Mouse (Mus musculus) midbrain, embryonic 11.5 days (tissue): ENCODE data around the gene Sv2b. TPM values are rescaled to one million over a fixed set of nuclear protein-coding genes. Genes with fewer than 3 reads are reported as not detected.
"Not testable (repeated sequence)": the region's sequence is repeated elsewhere in the genome, so short reads cannot be mapped to it uniquely, and the experiment has no call there.

Experiments used
- ATAC-seq: fragments of 200-750 bp; cut with Nextera tagmentation; 2 replicates; pipeline ENCODE4 v1.8.0; 2017; ENCODE audit warnings: moderate TSS enrichment, moderate library complexity; ENCODE audit not compliant: low FRiP score
- DNase-seq: peaks from one replicate; pipeline ENCODE4 v3.0.0; 2015; ENCODE audit warnings: low spot score; ENCODE audit errors: missing footprints
- H3K27ac ChIP-seq: fragments of 300-500 bp; sonication (generic); 2 replicates; pipeline ENCODE4 v1.5.1; 2014; ENCODE audit warnings: low read depth, low read length
- H3K27me3 ChIP-seq: fragments of 300-500 bp; sonication (generic); 2 replicates; pipeline ENCODE4 v1.6.1; 2014; ENCODE audit warnings: mild to moderate bottlenecking, low read length, moderate library complexity, mixed read lengths; ENCODE audit not compliant: control insufficient read depth, insufficient read depth
- H3K36me3 ChIP-seq: fragments of 300-500 bp; sonication (generic); 2 replicates; pipeline ENCODE4 v1.6.1; 2014; ENCODE audit warnings: mild to moderate bottlenecking, low read length, moderate library complexity, mixed read lengths; ENCODE audit not compliant: control insufficient read depth, insufficient read depth
- H3K4me1 ChIP-seq: fragments of 300-500 bp; sonication (generic); 2 replicates; pipeline ENCODE4 v1.6.1; 2014; ENCODE audit warnings: low read length; ENCODE audit not compliant: control insufficient read depth, insufficient read depth
- H3K4me2 ChIP-seq: fragments of 300-500 bp; sonication (generic); 2 replicates; pipeline ENCODE4 v1.6.1; 2014; ENCODE audit warnings: mild to moderate bottlenecking, moderate library complexity
- H3K4me3 ChIP-seq: fragments of 300-500 bp; sonication (generic); 2 replicates; pipeline ENCODE4 v1.5.1; 2014; ENCODE audit warnings: low read depth, low read length
- H3K9ac ChIP-seq: fragments of 300-500 bp; sonication (generic); 2 replicates; pipeline ENCODE4 v1.6.1; 2014; ENCODE audit warnings: low read length
- H3K9me3 ChIP-seq: fragments of 300-500 bp; sonication (generic); 2 replicates; pipeline ENCODE4 v1.6.1; 2016; ENCODE audit warnings: low read length; ENCODE audit not compliant: control insufficient read depth
- WGBS: fragments of 180-500 bp; shearing (Covaris S2); extraction: QIAGEN DNeasy Blood & Tissue Kit; methylation state at CpG from one replicate; pipeline ENCODE4 v1.1.7; 2014; 5-methylcytosine and 5-hydroxymethylcytosine counted together
- polyA plus RNA-seq: library from polyadenylated mRNA; unstranded; fragments of >200 nt; fragmentation: Nextera tagmentation; extraction: Ambion mirVana; gene quantifications from 2 replicates; pipeline ENCODE4 v1.2.1, GENCODE M21; 2014

Sv2b gene
- polyA plus RNA-seq, 1 experiment from 2014 or later = 1.8 TPM

DNA sequence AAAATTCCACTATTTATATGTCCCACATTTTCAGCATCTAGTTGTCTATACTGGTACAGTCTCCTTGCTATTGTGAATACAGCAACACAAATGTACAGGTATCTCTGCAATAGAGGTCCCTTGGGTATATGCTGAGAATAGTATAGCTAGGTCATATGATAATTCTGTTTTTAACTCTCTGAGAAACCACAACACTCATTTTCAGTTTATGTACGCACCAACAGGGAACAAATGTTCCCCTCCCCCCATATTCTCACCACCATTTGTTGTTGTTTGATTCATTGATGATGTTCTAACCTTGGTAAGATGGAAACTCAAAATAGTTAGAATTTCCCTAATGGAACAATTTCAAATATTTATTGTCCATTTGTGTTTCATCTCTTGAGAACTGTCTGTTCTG, 16.2 kb upstream of the Sv2b start:
- Histone ChIP-seq H3K4me1 (no peaks in the 10 kb centered on the region; the same call in none of the 2 replicates), H3K27ac (no peak overlapping the region), H3K4me2 (no peak overlapping the region), H3K27me3 (no peaks in the 10 kb centered on the region), H3K4me3 (no peak overlapping the region), H3K36me3 (no peaks in the 10 kb centered on the region), H3K9me3 (no peaks in the 10 kb centered on the region), H3K9ac (no peak overlapping the region)
- ATAC-seq (no peak), DNase-seq (no peak)
- WGBS = 88% methylated on average over 1 of the region's 1 CpGs

DNA sequence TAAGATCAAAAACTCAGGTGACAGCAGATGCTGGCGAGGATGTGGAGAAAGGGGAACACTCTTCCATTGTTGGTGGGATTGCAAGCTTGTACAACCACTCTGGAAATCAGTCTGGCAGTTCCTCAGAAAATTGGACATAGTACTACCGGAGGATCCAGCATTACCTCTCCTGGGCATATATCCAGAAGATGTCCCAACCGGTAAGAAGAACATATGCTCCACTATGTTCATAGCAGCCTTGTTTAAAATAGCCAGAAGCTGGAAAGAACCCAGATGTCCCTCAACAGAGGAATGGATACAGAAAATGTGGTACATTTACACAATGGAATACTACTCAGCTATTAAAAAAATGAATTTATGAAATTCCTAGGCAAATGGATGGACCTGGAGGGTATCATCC, 13.7 kb upstream of the Sv2b start:
- DNase-seq, H3K27me3 ChIP-seq, H3K4me3 ChIP-seq, H3K4me2 ChIP-seq, H3K36me3 ChIP-seq, ATAC-seq, H3K27ac ChIP-seq, H3K4me1 ChIP-seq, H3K9ac ChIP-seq, H3K9me3 ChIP-seq: not testable (repeated sequence)
- 86% methylated on average over 3 of the region's 3 CpGs for WGBS

DNA sequence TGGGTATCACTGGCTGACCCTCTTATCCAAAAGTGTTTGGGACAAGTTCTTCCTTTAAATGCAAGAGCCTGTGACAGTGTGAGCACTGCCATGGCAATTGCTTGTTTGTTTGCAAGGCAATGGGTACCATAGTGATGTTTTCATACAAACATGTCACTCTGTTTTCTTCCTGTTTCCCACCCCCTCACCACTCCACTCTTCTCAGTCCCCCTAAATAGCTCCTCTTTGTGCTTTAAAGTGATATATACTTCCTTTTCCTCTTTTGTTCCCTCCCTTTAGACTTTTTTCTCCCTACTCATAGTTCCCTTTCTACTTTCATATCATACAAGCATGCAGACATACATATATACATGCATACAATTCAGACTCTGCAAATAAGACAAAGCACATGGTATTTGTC, 10.9 kb upstream of the Sv2b start:
- no peak overlapping the region for H3K4me3 ChIP-seq
- no peaks in the 10 kb centered on the region for H3K27me3 ChIP-seq
- DNase-seq = no peak
- H3K27ac ChIP-seq = no peak overlapping the region
- H3K4me2 ChIP-seq = no peak overlapping the region
- no peak overlapping the region for H3K9ac ChIP-seq
- no peak for ATAC-seq
- no peaks in the 10 kb centered on the region for H3K36me3 ChIP-seq
- no peaks in the 10 kb centered on the region for H3K9me3 ChIP-seq
- no peaks in the 10 kb centered on the region for H3K4me1 ChIP-seq

DNA sequence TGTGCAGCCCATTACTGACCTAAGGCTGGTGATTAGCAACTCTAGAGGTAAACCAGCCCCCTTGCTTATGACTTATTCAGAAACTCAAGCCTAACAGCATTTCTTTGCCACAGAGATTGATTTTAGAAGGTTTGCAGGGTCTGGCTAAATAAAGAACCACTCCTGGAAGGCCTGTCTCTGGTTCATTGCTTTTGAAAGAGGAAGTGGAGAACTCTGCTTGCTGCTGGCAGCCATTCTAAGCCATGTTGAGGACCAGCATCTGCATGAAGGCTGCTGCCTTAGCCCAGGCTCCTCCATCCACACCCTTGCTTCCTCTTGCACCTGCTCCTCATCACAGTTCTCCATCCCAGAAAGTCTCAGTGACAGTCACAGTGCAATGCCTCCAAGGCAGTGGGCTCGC, 9.3 kb upstream of the Sv2b start:
- Histone ChIP-seq H3K27me3 (no peaks in the 10 kb centered on the region), H3K9ac (no peak overlapping the region), H3K4me1 (no peaks in the 10 kb centered on the region), H3K4me3 (no peak overlapping the region), H3K9me3 (no peaks in the 10 kb centered on the region), H3K27ac (no peak overlapping the region), H3K36me3 (no peaks in the 10 kb centered on the region), H3K4me2 (no peak overlapping the region)
- WGBS = 83% methylated on average over 1 of the region's 1 CpGs
- ATAC-seq = no peak
- DNase-seq = no peak

DNA sequence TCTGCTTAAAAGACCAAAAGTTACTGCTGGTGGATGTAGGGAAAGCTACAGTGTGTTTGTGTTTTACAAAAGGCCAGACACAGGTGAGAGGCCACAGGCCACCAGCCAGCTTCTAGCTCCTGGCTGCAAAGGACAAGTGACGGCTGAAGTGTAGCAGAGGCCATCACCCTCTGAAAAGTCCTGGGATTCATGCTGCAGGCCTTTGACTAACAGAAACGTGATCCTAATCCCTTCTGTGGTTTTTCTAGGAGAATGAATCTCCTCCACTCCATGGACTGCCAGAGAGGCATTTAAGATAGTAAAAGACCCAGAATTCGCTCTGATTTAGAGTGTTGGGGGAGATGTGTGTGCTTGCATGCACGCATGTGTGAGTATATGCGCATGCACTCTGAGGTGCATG, 5.8 kb upstream of the Sv2b start:
- Histone ChIP-seq H3K9ac (no peak overlapping the region), H3K4me2 (no peak overlapping the region), H3K9me3 (no peaks in the 10 kb centered on the region), H3K4me1 (no peaks in the 10 kb centered on the region), H3K27ac (no peak overlapping the region), H3K27me3 (peaks cover 4% of the 10 kb centered on the region; the same call in 1 of the 2 replicates), H3K36me3 (no peaks in the 10 kb centered on the region), H3K4me3 (no peak overlapping the region)
- ATAC-seq = no peak
- DNase-seq = peak; percentile 66
- WGBS = 56% methylated on average over 5 of the region's 5 CpGs

DNA sequence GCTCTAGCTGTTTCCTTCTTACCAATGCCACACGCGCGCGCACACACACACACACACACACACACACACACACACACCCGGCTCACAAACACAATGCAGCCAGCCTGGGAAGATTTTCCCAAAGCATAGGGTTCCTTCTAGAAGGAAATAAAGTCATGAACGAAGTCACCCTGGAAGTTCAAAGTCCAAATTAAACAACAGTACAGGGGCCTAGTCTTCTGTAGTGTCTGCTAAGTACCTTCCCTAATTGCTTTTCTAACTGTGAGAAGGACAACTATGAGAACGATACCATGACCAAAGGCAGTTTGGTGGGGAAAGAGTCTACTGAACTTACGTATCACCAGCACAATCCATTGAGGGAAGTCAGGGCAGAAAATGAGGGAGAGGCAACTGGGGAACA, 508 bp upstream of the Sv2b start:
- Histone ChIP-seq H3K27me3 (peaks cover 34% of the 10 kb centered on the region), H3K4me1 (peaks cover 6% of the 10 kb centered on the region), H3K4me2 (no peak overlapping the region), H3K4me3 (no peak overlapping the region), H3K9ac (no peak overlapping the region), H3K27ac (no peak overlapping the region), H3K36me3 (no peaks in the 10 kb centered on the region), H3K9me3 (no peaks in the 10 kb centered on the region)
- 71% methylated on average over 8 of the region's 8 CpGs for WGBS
- DNase-seq = no peak
- ATAC-seq = no peak; the same call in 1 of the 2 replicates

DNA sequence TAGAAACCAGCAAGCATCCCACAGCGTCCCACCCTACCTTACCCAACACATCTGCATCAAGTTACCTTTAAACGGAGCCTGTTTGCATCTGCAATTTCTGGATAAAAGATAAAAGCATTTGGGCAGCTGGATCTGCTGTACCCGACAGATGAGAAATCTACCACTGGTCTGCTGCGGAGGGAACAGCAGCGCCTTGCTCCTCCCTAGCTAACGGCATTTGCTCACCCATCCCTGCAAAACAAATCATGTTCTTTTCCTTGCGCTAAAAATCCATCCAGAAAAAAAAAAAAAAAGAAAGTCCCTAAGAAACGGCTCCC, 964 bp downstream of the Sv2b start:
- peak overlapping the region; percentile 95 for H3K4me2 ChIP-seq
- no peaks in the 10 kb centered on the region for H3K36me3 ChIP-seq
- no peak overlapping the region for H3K27ac ChIP-seq
- peak overlapping the region; percentile 59 for H3K9ac ChIP-seq
- H3K4me3 ChIP-seq = peak overlapping the region; percentile 48
- 5% methylated on average over 8 of the region's 8 CpGs for WGBS
- peaks cover 6% of the 10 kb centered on the region for H3K4me1 ChIP-seq
- ATAC-seq (no peak), DNase-seq (no peak)
- no peaks in the 10 kb centered on the region for H3K9me3 ChIP-seq
- peaks cover 37% of the 10 kb centered on the region for H3K27me3 ChIP-seq

DNA sequence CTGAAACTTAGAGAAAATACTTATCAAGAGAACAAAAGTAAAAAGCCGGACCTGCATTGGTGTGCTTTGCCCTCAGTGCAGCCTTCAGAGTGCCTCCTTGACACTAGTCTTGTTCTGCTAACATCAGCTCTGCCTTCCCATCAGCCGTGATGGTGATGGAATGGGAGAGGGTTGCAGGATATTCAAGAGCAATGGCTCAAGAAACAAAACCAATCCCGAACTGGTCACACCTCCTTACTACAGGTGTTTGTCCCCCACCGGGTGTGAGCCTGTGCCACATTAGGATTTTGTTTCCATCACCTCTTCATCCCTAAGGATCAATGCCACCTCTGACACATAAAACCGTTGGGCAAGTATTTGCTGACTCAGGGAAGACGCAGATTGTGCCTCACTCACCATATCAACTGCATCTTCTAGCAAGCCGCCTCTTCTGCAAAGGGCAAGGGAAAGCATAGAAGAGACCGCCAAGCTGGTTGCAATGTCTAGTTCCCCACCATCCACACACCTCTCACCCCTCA, 1.4 kb downstream of the Sv2b start:
- Histone ChIP-seq H3K9ac (no peak overlapping the region), H3K4me2 (peak overlapping the region; percentile 95), H3K36me3 (no peaks in the 10 kb centered on the region), H3K27ac (no peak overlapping the region), H3K27me3 (peaks cover 40% of the 10 kb centered on the region), H3K4me1 (peaks cover 6% of the 10 kb centered on the region), H3K4me3 (no peak overlapping the region), H3K9me3 (no peaks in the 10 kb centered on the region)
- DNase-seq (no peak), ATAC-seq (no peak)
- WGBS = 53% methylated on average over 8 of the region's 8 CpGs

DNA sequence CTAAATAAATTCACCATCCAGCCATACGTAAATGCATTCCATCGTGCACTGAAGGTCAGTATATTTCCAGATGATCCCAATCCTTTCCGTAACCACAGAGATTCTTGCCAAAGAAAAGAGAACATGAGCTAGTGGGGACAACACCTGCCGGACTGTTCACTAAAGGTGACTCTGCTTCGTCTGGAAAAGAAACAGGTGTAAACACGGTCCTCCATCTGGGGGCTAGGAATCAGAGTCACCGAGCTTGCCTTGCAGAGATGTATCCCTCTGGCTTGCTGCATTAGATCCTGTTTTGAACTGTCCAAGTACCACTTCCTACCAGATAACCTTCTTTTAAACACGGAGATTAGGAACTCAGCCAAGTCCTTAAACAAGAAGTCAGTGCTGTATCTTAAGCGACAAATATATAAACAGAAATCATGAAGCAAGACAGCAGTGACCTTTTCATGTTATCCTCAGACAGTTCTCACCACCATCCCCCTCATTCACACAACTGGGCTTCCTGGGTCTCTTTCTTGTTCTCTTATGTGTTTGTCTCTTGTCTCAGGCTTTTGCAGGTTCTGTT, 3.1 kb downstream of the Sv2b start:
- DNase-seq (no peak), ATAC-seq (no peak)
- no peaks in the 10 kb centered on the region for H3K36me3 ChIP-seq
- 80% methylated on average over 9 of the region's 9 CpGs for WGBS
- H3K9me3 ChIP-seq = no peaks in the 10 kb centered on the region
- H3K4me2 ChIP-seq = no peak overlapping the region
- H3K27ac ChIP-seq = no peak overlapping the region
- H3K4me3 ChIP-seq = no peak overlapping the region
- no peak overlapping the region for H3K9ac ChIP-seq
- H3K4me1 ChIP-seq = peaks cover 6% of the 10 kb centered on the region
- peaks cover 40% of the 10 kb centered on the region for H3K27me3 ChIP-seq
